Mouse (Mus musculus): ENCODE data around the gene Slc25a48. TPM values are rescaled to one million over a fixed set of nuclear protein-coding genes. Genes with fewer than 3 reads are reported as not detected.

The Slc25a48 gene
- polyA plus RNA-seq, 1 experiment, result not detected

- Histone ChIP-seq H3K4me3 (ENCODE audit: insufficient read depth, low read length) (no peak overlapping the region), H3K4me1 (ENCODE audit: control insufficient read depth, insufficient read depth, low read length) (0 out of 2 replicates have a peak, but pooled peaks cover 2% of the 10 kb centered on the region), H3K27ac (ENCODE audit: insufficient read depth, low read length) (no peak overlapping the region)
- no peak for TF ChIP-seq CTCF (IDR thresholded peaks at IDR 0.05; ENCODE audit: borderline replicate concordance, insufficient read depth, low read length)
Observed at GRCm38 (mm10) chr13:56444112-56444511, 6.0 kb downstream of the Slc25a48 start.

- Histone ChIP-seq H3K4me3 (ENCODE audit: insufficient read depth, low read length) (no peak overlapping the region), H3K4me1 (ENCODE audit: control insufficient read depth, insufficient read depth, low read length) (0 out of 2 replicates have a peak, but pooled peaks cover 2% of the 10 kb centered on the region), H3K27ac (ENCODE audit: insufficient read depth, low read length) (no peak overlapping the region)
- TF ChIP-seq POLR2A (IDR thresholded peaks at IDR 0.05; ENCODE audit: low read depth, low read length) (no peak), CTCF (IDR thresholded peaks at IDR 0.05; ENCODE audit: borderline replicate concordance, insufficient read depth, low read length) (no peak)
Observed at GRCm38 (mm10) chr13:56444996-56445395, 6.8 kb downstream of the Slc25a48 start.

- H3K27ac ChIP-seq (ENCODE audit: insufficient read depth, low read length), result no peak overlapping the region
Observed at GRCm38 (mm10) chr13:56449239-56450030, 11.3 kb downstream of the Slc25a48 start.

GRCm38 (mm10) chr13:56450035-56450434 lies 11.9 kb downstream of the Slc25a48 start:
- Histone ChIP-seq H3K4me3 (ENCODE audit: insufficient read depth, low read length) (no peak overlapping the region), H3K4me1 (ENCODE audit: control insufficient read depth, insufficient read depth, low read length) (no peaks in the 10 kb centered on the region), H3K27ac (ENCODE audit: insufficient read depth, low read length) (no peak overlapping the region)
- TF ChIP-seq POLR2A (IDR thresholded peaks at IDR 0.05; ENCODE audit: low read depth, low read length) (no peak), CTCF (IDR thresholded peaks at IDR 0.05; ENCODE audit: borderline replicate concordance, insufficient read depth, low read length) (no peak)

More at GRCm38 (mm10) chr13:56449239-56450030, 11.3 kb downstream of the Slc25a48 start:
- no peaks in the 10 kb centered on the region for H3K4me1 ChIP-seq (ENCODE audit: control insufficient read depth, insufficient read depth, low read length)
- no peak overlapping the region for H3K4me3 ChIP-seq (ENCODE audit: insufficient read depth, low read length)
- TF ChIP-seq POLR2A (IDR thresholded peaks at IDR 0.05; ENCODE audit: low read depth, low read length), result no peak
- TF ChIP-seq CTCF (IDR thresholded peaks at IDR 0.05; ENCODE audit: borderline replicate concordance, insufficient read depth, low read length), result no peak

- TF ChIP-seq POLR2A (IDR thresholded peaks at IDR 0.05; ENCODE audit: low read depth, low read length), result no peak
- H3K4me3 ChIP-seq (ENCODE audit: insufficient read depth, low read length), result no peak overlapping the region
- no peaks in the 10 kb centered on the region for H3K4me1 ChIP-seq (ENCODE audit: control insufficient read depth, insufficient read depth, low read length)
- H3K27ac ChIP-seq (ENCODE audit: insufficient read depth, low read length), result no peak overlapping the region
Observed at GRCm38 (mm10) chr13:56458001-56458400, 19.8 kb downstream of the Slc25a48 start.

- Histone ChIP-seq H3K4me1 (ENCODE audit: control insufficient read depth, insufficient read depth, low read length) (no peaks in the 10 kb centered on the region), H3K27ac (ENCODE audit: insufficient read depth, low read length) (no peak overlapping the region), H3K4me3 (ENCODE audit: insufficient read depth, low read length) (no peak overlapping the region)
- TF ChIP-seq CTCF (IDR thresholded peaks at IDR 0.05; ENCODE audit: borderline replicate concordance, insufficient read depth, low read length) (no peak), POLR2A (IDR thresholded peaks at IDR 0.05; ENCODE audit: low read depth, low read length) (no peak)
Observed at GRCm38 (mm10) chr13:56461460-56461859, 23.3 kb downstream of the Slc25a48 start.

GRCm38 (mm10) chr13:56462791-56463190 lies 24.6 kb downstream of the Slc25a48 start:
- Histone ChIP-seq H3K27ac (ENCODE audit: insufficient read depth, low read length) (no peak overlapping the region), H3K4me3 (ENCODE audit: insufficient read depth, low read length) (no peak overlapping the region), H3K4me1 (ENCODE audit: control insufficient read depth, insufficient read depth, low read length) (no peaks in the 10 kb centered on the region)
- TF ChIP-seq CTCF (IDR thresholded peaks at IDR 0.05; ENCODE audit: borderline replicate concordance, insufficient read depth, low read length) (no peak), POLR2A (IDR thresholded peaks at IDR 0.05; ENCODE audit: low read depth, low read length) (no peak)

- Histone ChIP-seq H3K27ac (ENCODE audit: insufficient read depth, low read length) (no peak overlapping the region), H3K4me3 (ENCODE audit: insufficient read depth, low read length) (no peak overlapping the region), H3K4me1 (ENCODE audit: control insufficient read depth, insufficient read depth, low read length) (no peaks in the 10 kb centered on the region)
- TF ChIP-seq CTCF (IDR thresholded peaks at IDR 0.05; ENCODE audit: borderline replicate concordance, insufficient read depth, low read length) (no peak), POLR2A (IDR thresholded peaks at IDR 0.05; ENCODE audit: low read depth, low read length) (no peak)
Observed at GRCm38 (mm10) chr13:56463261-56463660, 25.1 kb downstream of the Slc25a48 start.

- Histone ChIP-seq H3K27ac (ENCODE audit: insufficient read depth, low read length) (no peak overlapping the region), H3K4me1 (ENCODE audit: control insufficient read depth, insufficient read depth, low read length) (no peaks in the 10 kb centered on the region), H3K4me3 (ENCODE audit: insufficient read depth, low read length) (no peak overlapping the region)
- TF ChIP-seq POLR2A (IDR thresholded peaks at IDR 0.05; ENCODE audit: low read depth, low read length) (no peak), CTCF (IDR thresholded peaks at IDR 0.05; ENCODE audit: borderline replicate concordance, insufficient read depth, low read length) (no peak)
Observed at GRCm38 (mm10) chr13:56463750-56464149, 25.6 kb downstream of the Slc25a48 start.

- Histone ChIP-seq H3K27ac (ENCODE audit: insufficient read depth, low read length) (no peak overlapping the region), H3K4me1 (ENCODE audit: control insufficient read depth, insufficient read depth, low read length) (no peaks in the 10 kb centered on the region), H3K4me3 (ENCODE audit: insufficient read depth, low read length) (no peak overlapping the region)
- no peak for TF ChIP-seq POLR2A (IDR thresholded peaks at IDR 0.05; ENCODE audit: low read depth, low read length)
- no peak for TF ChIP-seq CTCF (IDR thresholded peaks at IDR 0.05; ENCODE audit: borderline replicate concordance, insufficient read depth, low read length)
Observed at GRCm38 (mm10) chr13:56467786-56468185, 29.6 kb downstream of the Slc25a48 start.

All from embryonic fibroblast, embryonic 13.5 days (primary cell).